Mouse (Mus musculus): ENCODE measurements at regions not wholly inside any gene's neighbourhood (a gene's known extent, or its start where the extent isn't known, plus 50 kb on each side); places are given as distances from the start of the nearest gene placed in this dataset.

DNA sequence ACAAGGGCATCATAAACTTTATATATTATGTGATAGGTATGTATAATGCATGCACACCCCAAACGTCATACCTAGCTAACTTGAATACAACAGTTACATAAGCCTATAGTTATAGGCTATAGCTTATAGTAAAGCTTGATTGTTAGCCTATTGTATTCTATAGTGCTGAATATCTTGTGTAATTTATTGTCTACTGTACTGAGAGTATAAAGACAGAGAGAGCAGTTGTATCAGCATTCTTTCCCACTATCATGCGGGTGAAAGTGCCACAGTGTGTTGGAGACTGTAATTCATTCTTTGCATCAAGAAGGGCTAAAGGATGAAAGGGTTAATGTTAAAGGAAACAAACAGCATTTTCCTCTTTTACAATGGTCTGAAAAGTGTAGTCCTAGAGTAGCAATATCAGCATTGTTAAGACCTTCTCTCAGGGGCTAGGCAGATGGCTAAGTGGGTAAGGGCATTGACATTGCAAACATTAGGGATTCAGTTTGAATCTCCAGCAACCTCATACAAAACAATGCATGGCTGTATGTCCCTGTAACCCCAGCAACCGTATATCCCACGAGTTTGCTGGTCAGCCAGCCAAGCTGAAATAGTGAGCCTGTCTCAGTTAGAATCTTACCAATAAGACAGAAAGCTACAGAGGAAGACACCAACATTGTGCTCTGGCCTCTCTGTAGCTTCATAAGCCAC lies 340.8 kb upstream of the Jag1 start:
- DNase-seq (ENCODE audit: extremely low read depth, insufficient read length, low spot score), result no peak

DNA sequence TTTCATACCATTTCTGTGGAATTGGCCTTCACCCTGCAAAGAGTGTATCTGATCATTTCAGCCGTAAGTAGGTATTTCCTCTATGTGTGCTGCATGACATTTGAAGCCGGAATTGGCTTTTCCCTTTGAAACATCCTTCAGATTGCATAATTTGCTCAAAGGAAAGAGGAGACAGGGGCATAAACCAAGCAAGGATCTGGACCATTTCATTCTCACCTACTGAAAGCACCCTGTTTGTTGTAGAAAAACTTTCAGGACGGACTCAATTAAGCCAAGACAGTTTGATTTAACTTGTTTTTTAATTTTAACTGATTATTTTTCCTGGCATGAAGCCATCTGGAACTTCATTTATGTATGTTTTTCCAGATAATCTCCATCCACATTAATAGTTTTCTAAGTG lies 340.0 kb upstream of the Jag1 start:
- DNase-seq (ENCODE audit: extremely low read depth, insufficient read length, low spot score), result no peak

DNA sequence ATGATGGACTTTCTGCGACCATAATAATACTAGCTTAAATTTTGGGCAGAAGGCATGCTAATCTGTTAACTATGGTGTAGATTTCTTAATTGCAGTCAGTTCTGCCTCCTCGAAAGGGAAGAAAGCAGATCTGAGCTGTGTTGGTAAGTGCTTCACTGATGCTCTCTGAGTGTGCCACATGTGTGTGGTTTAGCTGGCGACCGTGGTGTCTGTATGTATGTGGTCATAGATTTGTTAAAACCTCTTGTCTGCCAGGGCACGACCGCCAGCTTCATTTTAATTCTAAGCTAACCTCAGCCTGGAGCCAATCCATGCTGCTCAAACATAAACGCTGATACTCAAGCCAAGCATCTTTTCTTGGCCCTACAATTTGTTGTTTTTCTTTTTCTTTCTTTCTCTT lies 330.5 kb upstream of the Jag1 start:
- no peak for DNase-seq (ENCODE audit: extremely low read depth, insufficient read length, low spot score)

DNA sequence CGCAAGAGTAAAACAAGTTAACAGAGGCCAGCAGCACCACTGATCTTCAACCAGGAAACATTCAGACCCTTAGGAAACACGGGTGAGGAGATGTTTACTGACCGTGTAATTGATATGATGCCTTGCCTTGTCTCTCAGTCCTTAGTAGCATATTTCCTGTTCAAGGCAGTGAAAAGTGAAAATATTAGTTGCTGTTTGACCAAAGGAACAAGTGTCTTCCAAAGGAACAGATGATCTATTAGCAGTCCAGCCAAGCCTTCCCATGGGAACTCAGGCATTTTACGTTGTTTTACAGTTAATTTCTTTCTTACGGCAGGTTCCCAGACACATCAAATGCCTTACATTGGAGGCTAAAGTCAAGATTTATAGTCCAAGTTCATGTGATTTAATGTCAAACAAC lies 321.3 kb upstream of the Jag1 start:
- DNase-seq (ENCODE audit: extremely low read depth, insufficient read length, low spot score), result no peak

DNA sequence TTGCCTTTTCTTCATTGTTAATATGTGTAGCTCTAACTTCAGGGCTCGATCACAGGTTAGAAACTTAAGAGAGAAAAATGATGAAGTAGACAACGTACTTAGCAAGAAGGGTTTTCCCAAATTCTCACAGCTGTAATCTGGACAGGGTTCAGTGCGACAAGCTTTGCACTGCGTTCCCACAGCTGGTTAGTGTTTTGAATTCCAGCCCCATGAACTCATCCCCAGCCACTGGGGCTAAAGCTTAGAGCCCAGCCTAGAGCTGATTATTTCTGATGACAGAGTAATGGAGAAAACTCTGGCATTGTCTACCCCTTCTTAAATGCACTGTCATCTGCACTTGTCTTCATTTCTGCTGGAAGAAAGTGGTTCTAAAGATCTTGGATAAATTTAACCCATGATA lies 319.7 kb upstream of the Jag1 start:
- no peak for DNase-seq (ENCODE audit: extremely low read depth, insufficient read length, low spot score)

DNA sequence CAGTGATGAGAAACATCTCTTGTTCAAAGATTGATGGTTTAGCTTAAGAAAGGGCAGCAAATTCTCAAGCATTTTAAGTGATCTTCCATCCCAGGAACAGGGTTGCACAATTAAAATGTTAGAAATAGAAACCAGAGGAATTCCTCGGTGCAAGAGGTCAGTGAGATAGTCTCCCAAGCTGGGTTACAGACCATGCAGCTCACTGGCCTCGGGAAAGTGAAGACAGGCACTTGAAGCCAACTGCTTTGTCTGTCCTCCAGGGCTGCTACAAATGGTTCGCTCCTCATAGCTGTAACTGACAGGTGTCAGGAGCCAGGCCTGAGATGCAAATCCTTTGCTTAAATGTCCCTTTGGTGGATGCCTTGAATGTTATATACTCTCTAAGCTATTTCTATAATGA lies 306.2 kb upstream of the Jag1 start:
- DNase-seq (ENCODE audit: extremely low read depth, insufficient read length, low spot score), result no peak

DNA sequence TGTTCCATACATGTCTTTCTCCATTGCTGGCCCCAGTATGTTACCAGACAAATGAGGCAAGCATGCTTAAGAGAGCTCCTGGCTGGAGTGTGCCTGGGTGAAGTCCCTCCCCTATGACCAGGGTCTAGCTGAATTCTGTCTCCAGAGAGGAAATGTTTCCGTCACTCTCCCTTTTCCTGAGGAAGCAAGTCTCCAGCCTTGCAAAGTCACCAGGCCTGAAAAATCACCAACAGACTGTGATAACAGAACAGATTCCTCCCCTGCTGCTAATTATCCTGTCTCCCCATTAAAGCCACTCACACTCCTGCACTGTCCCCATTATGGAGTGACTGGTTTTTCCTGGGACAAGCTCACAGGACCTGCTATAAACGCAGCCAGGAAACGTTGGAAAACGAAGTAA lies 303.2 kb upstream of the Jag1 start:
- DNase-seq (ENCODE audit: extremely low read depth, insufficient read length, low spot score), result no peak

DNA sequence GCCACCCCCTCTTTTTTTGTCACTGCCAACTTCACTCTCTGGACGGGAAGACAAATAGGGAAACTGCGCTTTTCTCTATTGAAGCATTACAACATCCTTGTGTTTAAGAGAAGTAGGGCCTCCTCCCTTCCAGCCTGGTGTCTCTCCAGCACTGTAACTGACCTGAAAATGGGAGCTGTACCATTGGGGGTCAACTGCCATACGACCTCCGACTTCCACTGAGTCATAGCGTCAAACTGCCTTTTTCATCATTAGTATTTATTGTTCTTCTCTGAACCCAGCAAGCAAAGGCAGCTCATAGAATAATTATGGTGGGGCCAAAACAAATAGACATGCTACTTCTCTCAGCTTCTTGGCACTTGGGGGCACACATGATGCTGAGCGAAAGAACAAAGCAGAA lies 301.2 kb upstream of the Jag1 start:
- DNase-seq (ENCODE audit: extremely low read depth, insufficient read length, low spot score), result no peak

DNA sequence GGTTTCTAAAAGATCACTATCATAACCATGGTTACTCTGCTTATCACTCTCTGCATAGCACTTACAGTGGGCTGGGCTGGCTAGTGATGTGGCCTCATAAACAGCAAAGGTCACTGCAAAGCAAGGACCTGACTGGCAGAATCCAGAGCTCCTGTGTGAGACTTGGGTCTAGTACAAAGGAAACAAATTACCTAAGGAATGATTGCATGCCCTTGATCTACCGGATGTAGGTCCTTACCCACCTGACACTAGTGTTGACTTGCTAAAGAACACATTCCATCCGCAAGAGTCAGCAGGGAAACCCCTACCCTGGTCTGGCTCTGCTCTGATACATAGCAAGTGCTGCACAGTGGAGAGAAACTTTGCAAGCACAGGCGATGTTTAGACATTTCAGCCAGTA lies 297.0 kb upstream of the Jag1 start:
- no peak for DNase-seq (ENCODE audit: extremely low read depth, insufficient read length, low spot score)

DNA sequence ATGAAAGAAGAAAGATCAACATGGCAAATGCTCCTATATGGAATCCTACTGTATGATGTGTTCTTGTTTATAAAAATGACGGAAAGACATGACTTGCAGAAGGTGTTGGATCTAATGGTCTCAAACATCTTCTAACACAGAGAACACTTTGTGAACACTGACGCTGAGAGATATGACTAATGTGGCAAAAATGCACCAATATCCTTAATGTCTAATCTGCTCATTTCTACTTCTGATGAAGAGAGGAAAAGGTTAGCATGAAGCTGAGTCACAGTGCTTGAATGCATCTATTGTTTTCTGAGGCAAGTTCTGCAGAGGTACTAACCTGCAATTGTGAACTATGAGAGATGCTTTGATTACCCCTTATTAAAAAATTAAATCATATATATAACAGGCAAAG lies 293.2 kb upstream of the Jag1 start:
- DNase-seq (ENCODE audit: extremely low read depth, insufficient read length, low spot score), result no peak

DNA sequence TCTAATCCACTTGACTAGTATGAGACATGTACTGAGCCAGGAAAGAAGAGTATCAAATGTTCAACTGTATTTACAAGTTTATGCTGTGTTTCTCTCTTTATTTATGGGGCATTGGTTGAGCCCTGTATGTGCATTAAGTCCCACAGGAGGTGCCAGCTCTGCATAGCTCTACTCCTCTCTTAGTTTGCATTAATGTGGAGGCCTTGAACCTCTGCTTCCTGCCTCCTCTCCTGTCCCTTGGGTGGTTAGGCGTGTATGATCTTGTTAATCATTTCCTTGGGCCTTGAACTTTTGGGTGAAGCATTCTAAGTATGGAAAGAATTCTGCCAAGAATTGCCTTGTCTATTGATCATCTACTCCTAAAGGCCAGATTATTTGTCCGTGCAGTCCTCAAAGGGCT lies 291.9 kb upstream of the Jag1 start:
- no peak for DNase-seq (ENCODE audit: extremely low read depth, insufficient read length, low spot score)

DNA sequence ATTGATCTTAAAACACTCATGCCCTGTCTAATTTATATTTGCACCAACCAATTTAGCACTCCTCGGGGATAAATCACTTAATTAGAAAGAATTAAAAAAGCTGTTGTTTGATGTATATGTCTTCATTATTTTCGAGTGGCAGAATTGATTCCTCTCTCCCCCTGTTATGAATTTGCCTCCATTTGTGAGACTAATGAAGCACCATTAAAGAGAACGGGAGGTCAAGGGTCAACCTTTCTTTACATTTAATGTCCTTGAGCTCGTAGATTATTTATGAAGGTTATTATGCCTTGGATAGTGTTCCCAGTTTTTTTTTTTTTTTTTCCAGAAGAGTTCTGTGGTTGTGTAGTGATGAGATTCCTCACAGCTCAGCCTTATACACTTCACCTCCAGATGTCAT lies 277.0 kb upstream of the Jag1 start:
- no peak for DNase-seq (ENCODE audit: extremely low read depth, insufficient read length, low spot score)

DNA sequence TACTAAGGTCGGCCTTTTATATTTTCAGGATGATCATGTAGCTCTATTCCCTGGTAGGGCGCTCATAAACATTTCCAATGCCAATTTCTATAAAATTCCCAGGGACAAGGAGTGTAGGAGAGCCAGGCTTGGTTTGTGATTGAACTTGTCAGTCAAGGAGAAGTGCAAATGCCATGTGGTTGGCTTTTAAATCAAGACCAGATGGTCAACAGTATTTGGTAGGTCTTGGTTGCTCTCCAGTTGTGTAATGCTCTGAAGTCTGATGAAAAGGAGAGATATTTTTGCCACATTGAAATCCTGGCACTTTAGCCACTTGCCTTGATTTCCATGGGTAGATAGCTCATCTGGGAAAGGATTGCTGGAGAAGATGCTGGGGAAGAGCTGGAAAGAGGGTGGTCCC lies 263.4 kb upstream of the Jag1 start:
- DNase-seq (ENCODE audit: extremely low read depth, insufficient read length, low spot score), result no peak

DNA sequence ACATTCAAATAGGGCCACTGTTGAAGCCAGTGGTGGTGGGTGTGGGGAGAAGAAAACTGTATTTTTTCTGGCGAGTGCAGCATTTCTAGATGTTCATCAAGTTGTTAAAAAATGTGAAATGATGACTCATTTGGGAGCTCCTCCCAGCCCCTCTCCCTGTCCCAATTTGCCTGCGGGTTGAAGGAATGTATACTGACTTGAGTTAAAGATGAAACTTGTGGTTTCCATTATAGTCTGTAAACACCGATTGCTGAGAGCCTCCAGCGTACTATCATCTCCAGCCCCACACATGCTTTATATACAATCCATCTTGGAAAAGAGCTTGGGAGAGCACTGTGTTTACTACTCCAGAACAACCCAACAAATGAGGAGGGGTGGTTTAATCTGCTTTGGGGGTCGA lies 258.9 kb upstream of the Jag1 start:
- DNase-seq (ENCODE audit: extremely low read depth, insufficient read length, low spot score), result no peak

DNA sequence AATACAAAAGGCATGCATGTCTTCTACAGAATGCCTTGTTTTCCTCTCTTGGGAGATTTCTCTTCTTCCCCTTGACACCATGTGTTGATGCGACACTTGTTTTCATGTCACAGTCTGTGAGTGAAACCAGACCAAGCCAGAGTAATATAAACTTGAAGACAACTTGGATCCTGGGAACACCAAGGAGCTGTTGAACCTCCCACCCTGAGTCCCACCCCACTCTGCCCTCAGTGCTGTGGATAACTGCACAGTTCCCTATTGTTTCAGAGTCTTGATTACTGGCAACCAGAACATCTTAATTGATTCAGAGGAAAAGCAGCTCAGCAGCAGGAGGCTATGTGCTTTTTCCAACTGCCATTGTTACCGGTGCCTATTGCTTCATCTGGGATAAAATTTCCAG lies 254.6 kb upstream of the Jag1 start:
- no peak for DNase-seq (ENCODE audit: extremely low read depth, insufficient read length, low spot score)

DNA sequence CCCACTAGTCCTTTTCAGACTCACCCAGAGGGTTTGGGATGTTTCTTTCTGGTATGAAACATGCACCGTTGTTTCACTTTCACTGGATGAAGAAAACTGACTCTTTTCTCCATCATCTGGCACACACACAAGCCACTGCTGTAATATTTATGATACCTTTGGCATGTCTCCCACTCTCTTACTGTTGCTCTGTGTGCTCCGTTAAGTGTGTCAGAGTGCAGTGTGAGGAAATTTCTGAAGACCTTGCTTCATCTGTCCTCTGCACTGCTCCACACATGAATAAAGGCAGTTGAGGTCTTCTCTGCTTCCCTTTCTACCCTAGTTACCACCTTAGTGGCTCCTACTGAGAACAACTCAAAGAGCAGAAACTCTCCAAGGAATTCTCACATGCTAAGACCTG lies 246.6 kb upstream of the Jag1 start:
- DNase-seq (ENCODE audit: extremely low read depth, insufficient read length, low spot score), result no peak

DNA sequence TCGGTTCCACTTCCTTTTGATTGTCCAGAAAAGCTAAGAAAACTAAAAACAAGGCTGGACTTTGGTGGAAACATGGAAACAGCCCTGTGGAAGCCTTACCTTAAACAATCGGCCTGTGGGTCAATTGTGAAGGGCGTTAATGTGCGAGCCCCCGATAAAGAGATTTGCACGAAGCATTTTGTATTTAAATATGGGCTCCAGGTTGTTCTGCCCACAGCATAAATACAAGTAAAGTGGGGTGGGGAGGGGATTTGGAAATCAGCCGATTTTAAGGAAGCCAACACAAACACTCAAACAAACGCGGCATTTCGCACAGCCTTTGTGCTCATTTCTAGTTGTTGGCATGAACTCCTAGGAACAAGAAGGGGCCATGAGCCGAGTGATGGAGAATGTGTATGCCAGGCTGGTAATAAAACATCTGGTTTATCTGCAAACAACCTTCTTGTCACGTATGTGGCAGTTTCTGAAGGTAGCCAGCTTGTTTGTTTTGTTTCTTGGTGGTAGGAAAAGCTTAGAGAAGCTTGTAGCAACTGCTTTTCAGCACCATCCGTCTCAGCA lies 240.8 kb upstream of the Jag1 start:
- DNase-seq (ENCODE audit: extremely low read depth, insufficient read length, low spot score), result no peak

DNA sequence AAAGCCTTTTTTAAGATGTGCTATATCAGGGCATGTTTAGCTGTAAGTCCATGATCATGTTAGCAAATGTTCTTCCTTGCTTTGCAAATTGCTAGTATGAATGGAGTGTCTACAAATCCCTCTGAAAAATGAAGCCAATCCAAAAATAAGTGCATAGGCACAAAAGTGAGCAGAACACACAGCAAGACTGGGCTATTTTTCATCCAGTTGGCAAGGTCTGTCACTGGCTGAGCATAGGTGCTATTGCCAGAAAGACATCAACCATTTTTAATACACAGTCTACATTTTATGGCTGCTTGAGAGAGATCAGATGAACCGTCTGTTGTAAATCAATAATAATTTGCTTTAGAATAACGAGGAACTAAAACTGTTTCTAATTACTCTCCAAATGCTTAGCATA lies 227.3 kb upstream of the Jag1 start:
- no peak for DNase-seq (ENCODE audit: extremely low read depth, insufficient read length, low spot score)

DNA sequence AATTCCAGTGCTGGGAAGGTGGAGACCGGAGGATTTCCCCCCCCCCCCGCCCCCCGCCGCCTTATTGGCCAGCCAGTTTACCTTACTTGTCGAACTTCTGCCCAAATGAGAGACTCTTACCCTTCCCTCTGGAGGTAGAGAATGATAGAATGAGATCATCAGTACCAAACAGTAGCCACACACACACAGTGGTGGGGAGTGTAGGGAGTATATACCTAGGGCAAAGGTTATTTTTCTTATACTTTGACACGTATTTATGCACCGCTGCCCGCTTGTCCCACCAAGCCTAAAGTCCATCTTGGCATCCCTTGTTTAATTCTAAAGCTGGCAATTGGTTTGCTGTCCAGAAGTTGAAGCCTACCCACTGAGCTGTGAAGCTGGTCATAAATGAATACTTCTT lies 213.6 kb upstream of the Jag1 start:
- no peak for DNase-seq (ENCODE audit: extremely low read depth, insufficient read length, low spot score)

DNA sequence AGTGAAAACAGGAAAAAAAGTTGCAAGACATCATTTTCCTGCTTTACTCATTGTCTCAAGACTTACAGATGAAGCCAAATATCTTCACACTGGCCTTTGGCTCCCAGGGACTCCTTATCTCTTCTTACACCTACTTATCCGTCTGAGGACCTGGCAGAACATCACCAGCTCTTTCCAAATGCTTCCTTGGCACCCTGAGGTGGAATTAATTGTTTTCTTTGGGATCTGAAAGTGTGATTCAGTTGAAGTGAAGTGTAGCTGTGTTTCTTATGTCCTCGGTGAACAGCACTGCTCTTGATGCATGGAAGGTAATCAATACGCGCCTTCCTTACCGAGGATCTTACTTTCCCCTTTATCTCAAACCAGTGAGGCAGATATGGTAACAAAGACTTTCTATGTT lies 207.0 kb upstream of the Jag1 start:
- no peak for DNase-seq (ENCODE audit: extremely low read depth, insufficient read length, low spot score)

DNA sequence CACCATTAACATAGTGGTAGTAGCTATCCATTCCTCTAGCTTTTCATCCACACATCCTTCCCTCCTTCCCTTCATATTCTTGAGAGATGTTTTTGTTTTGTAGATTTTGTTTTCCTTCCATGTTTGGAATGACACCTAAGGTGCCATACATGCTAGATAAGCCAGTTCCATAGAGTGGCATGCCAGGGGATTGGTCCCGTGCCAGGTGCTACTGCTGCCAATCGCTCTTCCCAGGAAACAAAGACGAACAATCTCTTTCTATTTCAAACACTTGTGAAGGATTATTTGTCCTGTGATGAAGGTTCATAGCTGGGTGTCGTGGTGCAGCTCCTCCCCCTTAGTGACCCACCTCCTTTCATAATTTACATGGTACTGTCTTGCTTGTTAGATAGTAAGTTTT lies 194.1 kb upstream of the Jag1 start:
- no peak for DNase-seq (ENCODE audit: extremely low read depth, insufficient read length, low spot score)

DNA sequence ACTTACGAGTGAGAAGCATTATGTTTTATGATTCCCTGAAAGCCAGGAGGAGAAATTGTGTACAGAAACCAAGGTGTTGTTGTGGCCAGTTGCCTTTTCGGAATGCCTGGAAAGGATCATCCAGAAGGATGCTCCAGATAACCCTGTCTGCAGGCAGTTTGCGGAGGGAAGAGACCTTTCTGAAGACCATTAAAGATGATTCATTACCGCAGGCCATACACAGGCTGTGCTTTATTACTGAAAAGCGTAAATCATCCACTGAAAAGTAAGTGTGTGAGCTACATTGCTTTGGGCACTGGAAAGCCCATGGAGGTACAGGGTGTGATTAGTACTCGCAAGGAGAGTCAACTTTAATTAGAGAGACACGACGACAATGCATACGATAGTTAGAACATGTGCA lies 191.7 kb upstream of the Jag1 start:
- no peak for DNase-seq (ENCODE audit: extremely low read depth, insufficient read length, low spot score)
